11 mouse cellular contexts compared by ENCODE assay signal in genomic region chr1:63964519-63964918, GRCm38 (mm10).
A peak's percentile ranks its signal among the peaks of the same experiment; 100 is the strongest.
DNase-seq lines count a peak whose midpoint lies in the region; ATAC-seq lines count a peak whose summit lies in the region.
"Had no signal": no experiment of that assay in that cellular context is flagged by ENCODE, and none has a peak within 500 bp of the region (broad histone marks: within the 10 kb centered on the region; RNA-seq: fewer than 3 reads in every experiment).

No protein-coding gene starts in this region.

- DNase-seq in layer of hippocampus, adult 11-12 months (ENCODE audit: low spot score) = peak; percentile 29
- DNase-seq in layer of hippocampus, postnatal 10 days (ENCODE audit: low spot score in 2 of 2) = no peak
- peak; percentile 22 to 45 for DNase-seq in right cerebral cortex, postnatal 36 days (ENCODE audit: low spot score in 2 of 2)
- DNase-seq in right cerebral cortex, postnatal 14 days = no peak
- DNase-seq in layer of hippocampus, adult 9-10 months (ENCODE audit: low spot score) = peak; percentile 37
- DNase-seq in urinary bladder, postnatal 25 days (ENCODE audit: low spot score) = no peak
- no peak for DNase-seq in cerebellum, postnatal 36 days
- DNase-seq: gastrocnemius, postnatal 36 days had no signal

- no peak for ATAC-seq in megakaryocyte, adult 5-6 weeks (ENCODE audit: poor library complexity, severe bottlenecking)
- ATAC-seq: forebrain, embryonic 15.5 days; midbrain, embryonic 16.5 days had no signal

Comparison
In these comparisons a context has a peak if more than half of its experiments do, and no peak if none do; other contexts are left out.
1. DNase-seq: peak in layer of hippocampus, adult 11-12 months (single experiment), right cerebral cortex, postnatal 36 days (2 of 2) and layer of hippocampus, adult 9-10 months (single experiment); none in layer of hippocampus, postnatal 10 days (0 of 2), right cerebral cortex, postnatal 14 days (single experiment), urinary bladder, postnatal 25 days (single experiment) and cerebellum, postnatal 36 days (0 of 2).